Mouse (Mus musculus) layer of hippocampus, postnatal 10 days (tissue): ENCODE data around the gene Plac9b. TPM values are rescaled to one million over a fixed set of nuclear protein-coding genes. Genes with fewer than 3 reads are reported as not detected.
"Not testable (repeated sequence)": the region's sequence is repeated elsewhere in the genome, so short reads cannot be mapped to it uniquely, and the experiment has no call there.

Experiments used
- DNase-seq, 2 experiments: peaks; one replicate each; pipeline ENCODE4 v3.0.0; 2021; ENCODE audit warnings: low spot score in 2 of 2
- long read RNA-seq: library from polyadenylated mRNA; stranded (forward); transcript quantifications from one replicate; pipeline ENCODE4 v2.0.0, GENCODE M21; 2023
- total RNA-seq, 2 experiments: library from RNA; stranded (reverse); gene quantifications; 2 replicates each; pipeline ENCODE4 v1.2.3; 2021

Gene Plac9b
- 10 to 100 TPM; 32.8 to 47.4 TPM for total RNA-seq
- long read RNA-seq, transcript Plac9b-203 (4 exons, 1,040 nt) = major isoform, 20 of 23 reads
- long read RNA-seq, partial matches to known transcripts = 1 of 23 reads
- long read RNA-seq, other reads (novel, unspliced or antisense) = 1 of 23 reads

DNA sequence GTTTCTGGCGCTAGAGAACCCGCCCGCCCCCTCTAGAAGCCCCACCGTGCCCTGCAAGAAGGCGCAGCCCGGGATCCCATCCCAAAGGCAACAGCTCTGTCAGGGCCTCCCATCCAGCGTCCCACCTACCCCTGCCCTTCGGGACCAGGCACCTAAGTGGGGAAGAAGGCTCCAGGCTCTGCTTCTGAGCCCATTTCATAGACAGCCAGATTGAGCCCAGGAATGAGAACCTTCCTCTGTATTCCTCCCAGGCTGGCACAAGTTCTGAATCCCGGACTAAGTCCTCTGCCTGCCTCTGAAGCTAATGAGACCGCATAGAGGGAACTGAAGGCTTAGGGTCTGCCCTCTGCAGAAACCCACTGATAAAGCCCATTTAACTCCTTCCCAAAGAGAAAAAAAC lies at the start of gene Plac9b:
Gene Plac9b (minus strand): TSS at position 101 of the 400 bp plus-strand sequence.
- DNase-seq = not testable (repeated sequence)

- DNase-seq = not testable (repeated sequence)
Observed at GRCm38 (mm10) chr14:26216233-26217000, 34.1 kb upstream of the Plac9b start.

DNA sequence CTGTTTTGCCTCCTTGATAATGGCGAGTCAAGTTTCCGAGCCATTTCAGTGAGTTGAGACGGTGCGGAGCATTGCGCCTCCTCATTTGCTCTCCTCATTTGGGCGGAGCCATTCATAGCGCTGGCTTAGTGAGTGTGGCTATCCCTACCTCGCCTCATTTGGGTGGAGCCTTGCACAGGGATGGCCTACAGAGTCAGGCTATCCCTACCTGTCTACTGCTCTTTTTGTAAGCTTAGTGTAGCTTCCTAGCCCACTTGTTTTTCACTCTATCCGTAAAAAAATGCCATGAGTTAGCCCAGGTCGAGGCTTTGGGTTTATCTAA lies 24.6 kb upstream of the Plac9b start, which contains the start of gene Tmem254b:
Gene Tmem254b (minus strand): TSS at position 116 of the 322 bp plus-strand sequence.
- not testable (repeated sequence) for DNase-seq

DNA sequence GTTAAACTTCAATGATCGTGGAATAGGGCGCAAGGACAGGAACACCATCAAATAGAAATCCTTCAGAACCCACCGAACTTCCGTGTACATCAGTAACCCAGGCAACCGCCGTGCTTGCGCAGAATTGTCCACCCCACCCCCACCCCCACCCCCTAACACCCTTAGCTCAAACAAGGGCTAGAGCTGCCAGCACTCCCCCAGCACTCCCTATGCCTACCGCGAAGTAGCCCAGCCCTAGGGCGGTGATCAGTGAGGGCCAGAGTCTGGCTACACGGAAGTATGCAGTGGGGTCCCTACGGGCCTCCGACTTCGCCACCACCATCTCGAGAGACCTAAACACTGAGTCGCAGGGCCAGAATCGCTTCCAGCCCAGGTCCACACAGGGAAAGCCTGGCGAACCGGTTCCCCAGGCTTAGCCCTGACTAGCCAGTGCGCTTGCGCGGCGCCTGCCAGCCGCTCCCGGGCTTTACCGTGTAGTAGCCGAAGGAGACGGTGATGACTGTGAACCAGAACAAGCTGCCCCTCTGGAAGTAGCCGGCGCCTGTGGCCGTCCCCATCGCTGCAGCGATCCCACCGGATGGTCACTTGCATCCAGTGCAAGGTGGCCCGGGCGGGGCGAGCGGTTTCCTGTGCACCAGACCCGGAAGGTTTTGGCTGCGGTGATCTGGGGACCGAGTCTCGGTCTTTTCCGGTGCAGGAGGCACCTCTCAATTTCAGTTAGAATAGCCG lies 24.1 kb upstream of the Plac9b start:
- DNase-seq = not testable (repeated sequence)

GRCm38 (mm10) chr14:26197851-26198250 lies 15.6 kb upstream of the Plac9b start:
- DNase-seq = not testable (repeated sequence)

DNA sequence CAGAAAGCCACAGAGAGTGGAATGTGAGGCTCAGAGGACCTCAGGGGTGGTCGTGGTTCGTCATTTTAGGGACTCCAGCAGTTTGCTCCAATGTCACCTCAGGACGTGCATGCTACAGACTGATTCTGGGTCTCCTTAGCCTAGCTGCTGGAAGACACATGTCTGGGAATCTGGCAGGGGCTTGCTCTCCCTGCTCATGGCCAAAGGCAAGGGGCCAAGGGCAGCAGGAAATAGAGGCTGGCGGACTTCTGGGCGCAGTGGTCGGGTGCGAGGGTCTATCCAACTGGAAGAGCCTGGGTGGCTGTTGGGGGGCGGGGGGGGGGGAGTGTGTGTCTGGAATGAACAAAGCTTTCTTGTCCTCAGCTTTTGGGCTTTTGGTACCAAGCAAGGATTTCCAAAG lies 6.1 kb upstream of the Plac9b start:
- not testable (repeated sequence) for DNase-seq

DNA sequence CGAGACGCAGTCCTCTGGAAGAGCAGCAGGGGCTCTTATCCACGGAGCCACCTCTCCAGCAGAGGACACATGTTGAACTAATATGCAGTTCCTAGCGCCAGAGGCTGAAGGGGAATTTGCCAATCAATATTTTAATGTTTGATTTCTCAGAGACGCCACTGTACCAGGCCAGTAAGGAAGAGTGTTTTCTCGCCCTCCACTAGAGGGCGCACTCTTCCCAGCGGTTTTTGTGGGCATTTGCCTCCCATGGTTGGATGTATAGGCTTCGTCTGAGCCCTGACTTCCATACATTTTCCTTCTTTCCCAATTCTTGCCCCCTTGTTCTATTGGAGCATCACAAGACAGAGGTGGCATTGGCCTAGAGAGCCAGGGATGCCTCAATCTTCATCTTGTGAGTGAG lies 4.4 kb upstream of the Plac9b start:
- DNase-seq = not testable (repeated sequence)

- DNase-seq = not testable (repeated sequence)
Observed at GRCm38 (mm10) chr14:26181660-26182059, 620 bp downstream of the Plac9b start.

DNA sequence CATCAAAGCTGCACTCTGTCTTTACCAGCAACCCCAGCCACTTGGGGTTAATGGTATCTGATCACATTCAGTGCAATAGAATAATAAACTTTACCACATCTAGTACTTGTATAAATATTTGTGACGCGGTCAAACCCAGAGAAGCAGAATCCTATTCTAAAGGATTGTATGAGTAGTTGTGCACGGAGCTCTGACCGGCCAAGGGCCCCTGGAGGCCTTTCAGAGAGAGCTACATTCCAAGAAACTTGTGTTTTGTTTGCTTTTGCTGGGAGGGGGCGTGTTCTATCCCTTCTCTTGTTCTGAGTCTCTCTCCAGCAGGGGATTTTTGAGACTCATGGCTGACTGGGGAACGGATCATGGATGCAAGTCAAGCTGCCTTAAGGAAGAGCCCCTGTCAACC lies 7.3 kb downstream of the Plac9b start:
- DNase-seq = not testable (repeated sequence)

DNA sequence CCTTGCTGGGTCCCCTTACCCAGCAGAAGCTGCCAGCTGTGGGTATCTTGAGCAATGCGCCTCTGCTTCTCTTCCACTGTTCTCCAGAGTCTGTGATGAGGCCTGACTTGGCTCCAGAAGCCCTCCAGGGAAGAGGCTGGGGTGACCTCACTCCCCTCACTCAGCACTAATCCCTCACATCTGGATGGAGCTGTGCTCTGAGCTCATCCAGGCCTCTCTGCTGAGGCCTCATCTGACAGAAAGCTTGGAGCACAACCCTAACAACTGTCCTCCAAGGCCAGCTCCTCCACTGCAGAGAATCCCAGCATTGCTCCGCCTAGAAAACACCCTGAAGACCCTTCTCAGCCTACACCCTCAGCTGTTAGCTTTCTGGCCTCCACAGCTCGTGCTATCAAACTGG lies 8.3 kb downstream of the Plac9b start:
- DNase-seq = not testable (repeated sequence)

DNA sequence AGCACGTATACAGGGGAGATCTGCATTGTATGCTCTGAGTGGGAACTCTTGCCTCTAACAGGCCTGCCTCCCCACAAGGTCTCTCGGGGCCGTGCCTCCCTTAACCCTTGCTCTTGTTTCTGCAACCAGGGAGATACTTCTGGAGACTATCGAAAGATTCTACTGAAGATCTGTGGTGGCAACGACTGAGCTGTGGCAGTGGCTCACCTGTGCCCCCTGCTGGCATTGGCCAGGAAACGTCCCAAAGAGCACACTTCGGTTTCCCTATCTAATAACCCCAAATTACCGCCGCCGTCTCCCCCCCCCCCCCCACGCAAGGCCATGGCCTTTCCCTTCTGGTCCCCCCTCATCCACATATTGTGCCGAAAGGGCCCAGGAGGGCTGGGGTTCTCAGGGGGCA lies 17.0 kb downstream of the Plac9b start:
- not testable (repeated sequence) for DNase-seq

GRCm38 (mm10) chr14:26162423-26162822 lies 19.9 kb downstream of the Plac9b start:
- DNase-seq = not testable (repeated sequence)

DNA sequence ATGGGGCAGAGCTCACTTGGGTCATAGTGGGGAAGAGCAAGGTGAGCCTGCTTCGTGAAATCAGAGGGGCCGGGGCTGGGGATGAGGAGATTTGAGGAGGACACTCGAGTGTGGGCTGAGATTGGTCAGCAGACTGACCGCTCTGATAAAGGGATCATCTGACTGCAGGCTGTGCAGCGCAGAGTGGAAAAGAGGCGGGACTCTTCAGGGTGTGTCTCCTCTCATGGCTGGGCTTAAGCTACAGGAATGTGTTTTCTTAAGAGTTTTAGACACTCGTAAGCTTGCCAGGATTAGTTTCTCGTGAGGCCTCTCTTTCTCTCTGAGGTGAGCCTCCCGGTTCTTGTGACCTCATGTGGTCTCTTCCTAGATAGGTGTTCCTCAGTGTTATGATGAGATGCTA lies 21.1 kb downstream of the Plac9b start:
- not testable (repeated sequence) for DNase-seq

DNA sequence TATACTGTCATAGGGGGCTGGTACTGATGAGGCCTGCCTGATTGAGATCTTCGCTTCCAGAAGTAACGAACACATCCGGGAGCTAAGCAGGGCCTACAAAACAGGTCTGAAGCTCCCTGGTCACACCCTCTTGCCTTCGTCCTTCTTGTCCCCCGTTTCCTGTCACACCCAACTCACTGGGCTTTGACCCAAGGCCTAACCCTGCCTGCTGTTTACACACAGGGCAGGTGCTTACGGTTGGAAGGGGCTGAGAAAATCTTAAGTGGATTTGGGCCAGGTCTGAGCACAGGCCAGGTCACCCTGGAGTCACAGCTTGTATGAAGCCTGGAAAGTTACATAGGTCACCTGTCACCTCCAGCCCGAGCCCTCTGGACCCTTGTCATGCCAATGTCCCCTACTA lies 26.2 kb downstream of the Plac9b start:
- DNase-seq = not testable (repeated sequence)

DNA sequence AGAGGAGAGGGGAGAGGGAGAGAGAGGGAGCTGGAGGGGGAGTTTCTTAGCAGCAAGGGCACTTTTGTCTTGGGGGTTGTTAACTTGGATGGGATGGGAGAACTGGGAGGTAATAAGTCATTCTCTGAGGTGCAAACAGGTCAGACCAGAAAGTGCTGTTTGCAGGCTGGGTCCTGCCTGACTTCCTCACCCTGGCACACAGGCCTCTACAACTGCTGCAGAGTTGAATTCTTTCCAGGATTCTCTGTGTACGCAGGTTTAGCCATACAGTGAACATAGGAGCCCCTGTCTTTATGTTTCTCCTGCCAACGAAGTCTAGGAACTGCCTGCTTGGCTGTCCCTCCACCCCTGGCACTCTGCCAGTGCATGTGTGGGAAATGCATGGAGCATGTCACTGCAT lies 35.2 kb downstream of the Plac9b start:
- DNase-seq = not testable (repeated sequence)

GRCm38 (mm10) chr14:26119095-26119494 lies 63.2 kb downstream of the Plac9b start:
- DNase-seq = not testable (repeated sequence)

DNA sequence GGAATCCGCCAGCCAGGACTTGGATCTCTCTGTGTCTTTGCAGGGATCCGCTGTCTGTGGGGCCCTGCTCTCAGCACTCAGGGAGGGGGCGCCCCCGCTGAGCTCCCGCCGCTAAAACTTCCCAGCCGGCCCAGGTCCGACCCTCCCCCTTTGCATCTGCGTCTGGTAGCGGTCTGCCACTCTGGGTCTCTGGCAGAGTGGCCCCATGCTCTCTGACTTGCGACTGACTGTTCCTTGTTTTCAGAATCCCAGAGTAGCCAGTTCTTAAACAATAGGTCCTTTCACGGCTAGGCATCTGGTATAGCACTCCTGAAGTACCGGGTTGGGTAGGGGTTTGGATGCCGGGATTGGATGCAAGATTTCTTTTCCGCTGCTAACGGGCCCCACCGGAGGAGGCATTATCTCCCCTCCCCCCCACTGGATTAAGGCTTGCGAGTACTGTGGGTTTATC lies 63.7 kb downstream of the Plac9b start:
- DNase-seq = not testable (repeated sequence)

- not testable (repeated sequence) for DNase-seq
Observed at GRCm38 (mm10) chr14:26118150-26118549, 64.1 kb downstream of the Plac9b start, which contains the start of gene Duxbl2. Gene Duxbl2 (plus strand): TSS chr14:26118349.
